Mouse (Mus musculus): ENCODE measurements around the gene Vcpkmt.

Vcpkmt gene

GRCm38 (mm10) chr12:69537675-69538361, 45.0 kb downstream of the Vcpkmt start:
- DNase-seq, result peak; percentile 36

GRCm38 (mm10) chr12:69537243-69537674, 45.6 kb downstream of the Vcpkmt start:
- peak; percentile 33 for DNase-seq

- DNase-seq, result no peak
Observed at GRCm38 (mm10) chr12:69536616-69537242, 46.1 kb downstream of the Vcpkmt start.

GRCm38 (mm10) chr12:69533237-69533636, 49.6 kb downstream of the Vcpkmt start:
- no peak for DNase-seq

- no peak for DNase-seq
Observed at GRCm38 (mm10) chr12:69532530-69532929, 50.3 kb downstream of the Vcpkmt start.

- no peak for DNase-seq
Observed at GRCm38 (mm10) chr12:69532091-69532490, 50.7 kb downstream of the Vcpkmt start.

- no peak for DNase-seq
Observed at GRCm38 (mm10) chr12:69529694-69530403, 53.0 kb downstream of the Vcpkmt start.

- no peak for DNase-seq
Observed at GRCm38 (mm10) chr12:69528275-69529032, 54.4 kb downstream of the Vcpkmt start.
